Mouse (Mus musculus) effector memory CD4-positive, alpha-beta T cell, adult 7 months (primary cell): ENCODE measurements around the gene Mpc2. TPM values are rescaled to one million over a fixed set of nuclear protein-coding genes. Genes with fewer than 3 reads are reported as not detected.

Source experiments
- polyA plus RNA-seq: library from polyadenylated mRNA; unstranded; fragments of 100-300 nt; shearing (Covaris generic); gene quantifications from one replicate; pipeline ENCODE4 v1.2.1, GENCODE M21; 2017

The Mpc2 gene
- 117 TPM for polyA plus RNA-seq

DNA sequence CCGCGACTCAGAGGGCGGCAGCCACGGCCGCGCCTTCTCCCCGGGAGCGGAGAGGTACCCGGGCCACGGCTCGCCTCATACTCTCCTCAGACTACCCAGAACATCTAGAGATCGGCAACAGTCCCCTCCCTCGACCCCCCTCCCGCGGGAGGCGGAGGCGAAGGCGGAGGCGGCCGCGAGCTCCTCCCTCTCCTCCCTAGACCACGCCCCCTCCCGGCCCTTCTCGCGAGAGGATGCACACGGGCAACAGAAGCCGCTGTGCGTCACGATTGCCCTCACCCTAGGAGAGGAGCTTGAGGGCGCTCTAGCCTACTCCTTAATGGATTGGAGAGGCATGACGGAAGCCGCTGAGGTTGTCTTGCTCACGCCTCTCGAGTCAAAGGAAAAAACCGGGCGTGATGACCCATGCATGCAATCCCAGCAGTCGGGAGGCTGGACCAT is at the start of gene Mpc2, which contains the start of gene Dcaf6:
TSS of gene Mpc2 (plus strand) at position 278 of the 441 bp plus-strand sequence.
TSS of gene Dcaf6 (minus strand) at position 116 of the 441 bp plus-strand sequence.

DNA sequence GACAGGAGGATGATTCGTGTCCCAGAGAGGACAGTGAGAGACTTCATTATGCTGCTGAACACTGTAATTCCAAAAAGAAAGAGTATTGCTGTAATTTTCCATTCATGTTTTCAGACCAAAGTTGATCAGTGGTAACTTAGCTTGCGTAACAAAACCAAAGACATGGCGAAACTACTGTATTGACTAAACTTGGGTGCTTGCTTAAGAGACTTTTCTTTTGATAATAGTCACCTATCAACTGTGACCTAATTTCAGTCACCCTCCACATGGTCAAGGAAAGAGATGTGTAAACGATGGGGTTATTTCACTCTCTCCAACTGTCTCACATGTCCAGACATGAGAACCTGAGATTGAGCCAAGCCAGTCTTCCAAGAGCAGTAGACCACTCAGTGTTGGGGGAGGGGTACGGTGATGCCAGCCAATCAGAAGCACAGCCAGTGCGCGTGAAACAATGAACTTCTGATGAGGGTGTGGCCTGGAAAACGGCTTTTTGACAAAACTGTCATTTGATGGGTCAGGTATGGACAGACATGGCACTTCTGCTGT is 24.3 kb downstream of the Mpc2 start, which contains the start of gene Adcy10:
TSS of gene Adcy10 (plus strand) at position 496 of the 546 bp plus-strand sequence.

Other genes starting within 250 kb of the Mpc2 start
- gene Tiprl, start 223.6 kb upstream of the Mpc2 start, polyA plus RNA-seq, result 123 TPM
- not detected for gene Gpr161, start 164.8 kb upstream of the Mpc2 start, polyA plus RNA-seq
- 13.4 TPM for gene Dcaf6, start 162 bp upstream of the Mpc2 start, polyA plus RNA-seq
- gene Adcy10, start 24.5 kb downstream of the Mpc2 start, polyA plus RNA-seq, result 0.79 TPM
- not detected for gene Mpzl1, start 173.9 kb downstream of the Mpc2 start, polyA plus RNA-seq
- 131 TPM for gene Rcsd1, start 249.1 kb downstream of the Mpc2 start, polyA plus RNA-seq